Mouse (Mus musculus) cerebellum, adult (tissue): ENCODE data around the gene Sik1.

ENCODE experiments used
- ATAC-seq: cut with Nextera tagmentation; 2 replicates; pipeline ENCODE4 v1.9.2; 2017; ENCODE audit warnings: mild to moderate bottlenecking, moderate library complexity, mixed read lengths; ENCODE audit not compliant: insufficient number of reproducible peaks, low FRiP score, low TSS enrichment

Gene Sik1

DNA sequence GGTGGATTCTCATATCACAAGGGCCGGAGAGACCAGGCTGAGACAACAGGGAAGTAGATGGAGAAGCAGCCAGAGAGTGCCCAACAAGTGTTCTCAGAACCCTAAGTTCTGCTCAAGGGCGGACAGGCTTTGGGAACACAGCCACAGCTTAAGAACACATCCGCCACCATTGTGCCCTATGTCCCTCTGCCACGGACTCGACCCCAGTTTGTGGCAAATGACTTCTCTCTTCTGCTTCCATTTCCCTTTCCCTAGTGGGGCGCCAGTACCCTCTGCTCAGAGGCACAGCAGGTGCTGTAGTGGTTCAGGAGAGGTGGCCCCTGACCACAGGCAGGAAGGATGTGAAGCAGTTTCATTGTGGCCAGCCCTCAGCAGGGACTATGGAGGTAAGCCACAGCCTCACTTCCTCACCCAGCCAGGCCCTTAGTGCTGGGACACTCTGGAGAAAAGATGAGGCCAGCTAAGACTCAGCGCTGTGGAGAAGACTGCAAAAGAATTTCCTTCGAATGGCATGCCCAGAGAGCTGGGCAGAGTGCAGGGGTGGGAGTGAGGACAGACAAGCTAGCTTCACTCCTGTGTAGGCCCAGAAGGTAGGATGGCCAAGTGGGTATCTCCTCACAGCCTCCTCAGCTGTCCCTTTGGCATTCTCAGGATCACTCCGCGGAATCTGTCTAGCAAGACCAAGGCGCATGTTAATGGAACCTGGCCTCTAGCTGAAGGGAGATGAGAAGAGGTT, 19.9 kb downstream of the Sik1 start:
- ATAC-seq: no peak

DNA sequence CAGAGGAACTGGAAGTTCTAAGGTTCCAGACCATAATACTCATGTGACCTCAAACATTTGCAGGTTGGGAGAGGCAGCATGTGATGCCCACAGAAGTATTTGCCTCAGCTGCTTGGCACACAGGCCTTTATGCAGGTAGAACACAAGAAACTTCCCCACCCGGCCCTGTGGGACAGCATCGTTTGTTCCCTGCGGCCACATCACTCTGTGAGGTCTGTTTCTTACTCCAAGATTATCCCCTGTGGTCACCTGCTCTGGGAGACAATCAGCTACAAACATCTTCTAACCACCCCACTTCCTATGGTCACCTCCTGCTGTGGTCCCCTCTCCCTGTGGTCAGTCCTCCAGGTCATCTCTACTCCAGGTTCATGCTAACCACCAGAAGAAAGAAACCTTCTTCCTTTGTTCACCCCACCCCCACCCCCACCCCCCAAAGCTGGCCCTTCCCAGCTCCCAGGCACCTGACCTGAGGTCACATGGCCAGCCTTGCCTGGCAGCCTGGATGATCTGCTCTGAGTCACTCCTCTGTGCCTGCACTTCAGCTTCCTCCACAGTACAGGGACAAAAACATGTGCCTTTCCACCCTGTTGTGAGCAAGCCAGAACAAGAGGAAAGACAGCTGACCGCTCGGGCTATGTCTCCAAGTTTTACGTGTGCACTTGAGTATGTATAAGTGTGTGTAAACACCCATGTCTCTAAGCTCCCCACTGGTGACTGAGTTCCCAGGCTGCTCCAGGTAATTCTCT, 21.1 kb downstream of the Sik1 start:
- no peak for ATAC-seq

DNA sequence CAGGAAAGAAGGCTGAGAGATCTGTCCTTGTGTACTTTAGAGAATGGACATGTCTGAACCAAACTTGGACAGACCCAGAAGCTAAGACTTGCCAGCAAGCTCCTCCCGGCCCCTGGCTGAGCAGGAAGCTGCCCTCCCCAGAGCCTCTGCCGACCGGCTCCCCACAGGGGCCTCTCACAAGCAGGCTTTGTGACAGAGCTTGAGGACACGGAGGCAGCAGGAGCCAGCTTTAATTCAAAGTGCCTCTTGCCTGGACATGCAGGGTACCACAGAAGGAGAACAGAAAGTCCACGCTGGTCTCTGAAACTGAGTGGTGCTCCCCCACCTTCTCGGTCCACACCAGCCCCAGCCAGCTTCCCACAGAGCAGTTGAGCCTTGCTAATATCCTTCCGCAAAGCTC, 21.9 kb downstream of the Sik1 start:
- no peak for ATAC-seq

DNA sequence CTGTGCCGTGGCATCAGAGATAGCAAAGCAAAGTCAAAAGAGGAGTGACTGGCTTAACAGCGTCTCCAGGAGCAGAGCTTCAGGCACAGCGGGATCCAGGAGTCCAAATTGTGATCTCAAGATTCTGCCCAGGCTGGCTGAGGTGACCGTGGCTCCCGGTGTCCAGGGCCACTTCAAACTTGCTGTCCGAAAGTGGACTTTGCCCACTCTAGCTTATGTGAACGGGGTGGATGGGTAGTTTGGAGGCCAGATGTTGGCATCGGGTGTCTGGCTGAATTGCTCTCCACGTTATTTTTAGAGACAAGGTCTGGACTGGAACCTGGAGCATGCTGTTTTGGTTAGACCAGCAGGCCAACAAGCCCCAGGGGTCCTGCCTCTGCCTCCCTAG, 23.0 kb downstream of the Sik1 start:
- ATAC-seq: no peak

DNA sequence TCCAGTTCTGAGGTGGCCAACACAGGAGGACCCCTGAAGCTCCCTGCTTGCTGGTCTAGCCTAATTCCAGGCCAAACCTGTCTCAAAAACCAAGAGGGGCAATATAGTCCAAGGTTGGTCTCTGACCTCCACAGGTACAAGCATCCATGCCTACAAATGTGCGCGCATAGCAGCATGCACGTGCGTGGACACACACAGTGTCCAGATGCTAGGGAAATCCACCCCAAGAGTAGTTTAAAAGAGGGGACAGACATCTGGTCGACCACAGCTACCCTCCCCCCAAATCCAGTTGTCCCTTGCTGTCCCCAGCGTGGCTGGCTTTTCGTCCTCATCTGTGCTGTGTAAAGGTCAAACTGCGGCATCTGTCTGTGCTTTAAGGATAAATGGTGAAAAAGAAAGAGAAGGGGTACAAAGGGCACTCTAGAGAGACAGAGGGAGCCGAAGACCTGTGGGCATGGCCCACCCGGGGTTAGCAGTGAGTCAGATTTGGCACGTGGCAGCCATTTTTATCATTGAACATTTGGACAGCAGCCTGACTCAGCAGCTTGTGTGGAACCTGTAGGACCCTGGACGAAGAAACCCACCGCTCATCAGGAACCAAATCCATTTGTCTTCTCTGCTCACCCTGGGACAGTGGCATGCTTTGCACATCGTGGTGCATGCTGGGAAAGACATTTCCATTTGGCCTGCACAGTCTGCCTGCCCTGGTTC, 23.6 kb downstream of the Sik1 start:
- ATAC-seq: no peak

DNA sequence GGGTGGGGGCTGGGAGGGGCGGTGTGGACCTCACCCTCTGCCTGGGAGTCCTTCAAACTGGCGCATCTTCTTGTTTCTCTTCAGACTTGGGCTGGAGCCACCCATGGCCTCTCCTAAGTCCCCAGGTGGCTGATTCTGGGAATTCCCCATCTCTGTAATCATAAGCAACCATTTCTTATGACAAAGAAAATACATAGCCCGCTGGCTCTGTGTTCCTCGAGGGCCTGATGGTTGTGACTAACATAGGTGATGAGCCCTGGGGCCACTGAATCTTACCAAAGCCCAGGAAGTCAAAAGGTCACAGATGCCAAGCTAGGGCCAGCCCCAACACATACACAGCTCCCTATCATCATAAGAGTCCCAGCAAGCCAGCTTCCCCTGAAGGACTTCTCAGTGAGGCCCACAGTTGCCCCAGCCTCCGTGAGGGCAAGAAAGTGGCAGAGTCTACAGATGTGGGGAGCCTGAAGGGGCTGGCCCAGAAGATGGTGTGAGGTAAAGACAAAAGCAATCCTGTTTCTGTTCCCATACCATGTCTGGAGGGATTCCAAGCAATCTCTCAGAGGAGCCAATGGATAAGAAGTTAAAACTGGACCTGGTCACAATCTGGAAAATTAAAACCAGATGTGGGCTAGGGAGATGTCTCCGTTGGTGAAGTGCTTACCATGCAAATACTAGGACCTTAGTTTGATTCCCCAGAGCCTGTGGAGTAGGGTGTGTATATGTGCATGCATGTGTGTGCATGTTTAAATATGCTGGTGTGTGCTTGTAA, 24.3 kb downstream of the Sik1 start:
- no peak for ATAC-seq

DNA sequence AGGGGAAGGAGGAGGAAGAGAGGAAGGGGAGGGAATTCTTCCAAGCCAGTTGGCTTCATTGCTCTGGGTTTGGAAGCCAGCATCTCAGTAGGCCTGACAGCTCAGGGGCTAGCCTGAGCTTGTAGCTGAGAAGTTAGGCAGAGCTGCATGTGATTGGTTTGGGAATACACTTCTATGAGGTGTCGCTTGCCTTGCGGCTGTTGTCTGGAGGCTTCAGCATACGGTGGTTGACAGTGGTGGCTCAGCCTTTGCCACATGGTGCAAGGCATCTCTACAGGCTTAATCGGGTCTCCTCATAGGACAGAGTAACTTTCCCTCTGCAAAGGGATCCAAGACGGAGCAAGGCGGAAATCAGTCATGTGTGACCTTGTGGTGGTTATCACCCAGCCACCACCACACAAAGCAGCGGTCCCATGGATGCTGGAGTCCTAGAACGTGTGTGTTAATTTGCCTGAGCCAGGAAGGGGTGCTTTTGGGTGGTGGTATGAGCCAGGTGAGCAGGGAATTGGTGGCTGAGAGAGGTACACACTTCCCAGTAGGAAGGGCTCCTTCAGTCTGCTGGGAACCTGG, 25.0 kb downstream of the Sik1 start:
- no peak for ATAC-seq

DNA sequence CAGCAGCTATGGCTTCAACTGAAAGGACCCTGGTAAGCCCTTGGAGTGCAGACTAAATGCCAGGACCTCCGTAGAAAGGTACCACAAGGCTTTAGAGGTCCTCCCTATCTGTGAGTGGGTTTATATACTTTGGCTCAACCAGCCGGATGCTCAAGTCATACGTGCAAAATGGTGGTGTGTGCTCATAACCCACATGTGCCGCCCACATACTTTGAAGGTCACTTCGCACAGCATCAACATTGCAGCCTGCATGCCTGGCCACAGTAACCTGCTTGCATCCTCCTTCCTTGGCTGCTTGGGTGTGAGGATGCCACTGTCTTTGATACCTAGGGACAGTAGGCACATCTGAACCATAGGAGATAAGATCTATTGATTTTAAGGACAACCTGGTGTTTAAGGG, 26.7 kb downstream of the Sik1 start:
- ATAC-seq: no peak

DNA sequence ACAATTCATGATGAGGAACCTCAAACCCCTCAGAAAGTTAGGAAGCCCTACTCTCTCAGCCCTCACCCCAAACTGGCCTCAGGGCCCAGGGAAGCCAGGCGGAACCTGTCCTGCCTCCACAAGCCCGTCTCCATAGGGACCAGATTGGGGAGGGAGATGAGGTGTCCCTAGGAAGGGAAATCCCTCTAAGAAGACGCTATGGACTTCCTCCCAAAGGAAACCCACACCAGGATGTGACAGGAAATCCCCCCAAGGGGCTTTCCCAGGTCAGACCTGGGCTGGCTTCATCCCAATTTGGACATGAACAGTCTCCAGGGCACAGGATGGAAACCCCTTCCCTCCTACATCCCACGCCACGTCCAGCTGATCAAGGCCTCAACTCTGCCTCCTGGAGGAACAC, 27.5 kb downstream of the Sik1 start:
- ATAC-seq: no peak

DNA sequence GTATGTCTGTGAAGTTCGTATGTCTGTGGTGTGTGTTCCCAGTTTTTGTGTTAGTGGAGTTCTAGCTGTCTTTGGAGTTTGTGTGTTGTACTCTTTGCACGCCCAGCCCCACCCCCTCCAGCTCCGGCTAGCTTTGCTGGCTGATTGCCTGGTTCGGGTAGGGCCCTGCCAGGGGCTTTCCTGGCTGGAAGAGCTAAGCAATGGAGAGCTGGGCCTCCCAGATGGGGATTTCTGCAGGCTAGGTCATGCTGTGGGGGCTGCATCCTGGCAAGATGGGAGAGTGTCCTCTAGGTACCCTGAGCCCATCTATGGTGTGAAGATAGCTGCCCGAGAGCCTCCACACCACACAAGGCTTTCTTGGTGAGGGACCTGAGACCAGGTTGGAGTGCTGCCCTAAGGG, 28.4 kb downstream of the Sik1 start:
- ATAC-seq: no peak

DNA sequence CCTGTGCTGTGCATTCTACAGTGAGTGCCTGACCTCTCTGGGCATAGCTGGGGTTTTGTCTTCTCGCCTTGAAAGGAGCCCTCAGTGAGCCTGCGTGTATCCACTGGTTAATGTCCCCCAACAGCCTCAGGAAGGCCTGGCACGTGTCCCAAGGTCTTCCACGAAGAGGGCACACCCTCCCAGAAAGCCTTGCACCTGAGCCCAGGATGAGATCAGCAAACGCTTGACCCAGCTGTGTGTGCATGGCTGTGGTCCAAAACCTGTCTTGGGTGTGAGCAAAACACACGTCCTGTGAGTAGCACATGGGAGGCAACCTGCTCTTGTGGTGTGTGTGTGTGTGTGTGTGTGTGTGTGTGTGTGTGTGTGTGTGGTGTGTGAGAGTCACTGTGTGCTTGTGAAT, 28.9 kb downstream of the Sik1 start:
- ATAC-seq: no peak

DNA sequence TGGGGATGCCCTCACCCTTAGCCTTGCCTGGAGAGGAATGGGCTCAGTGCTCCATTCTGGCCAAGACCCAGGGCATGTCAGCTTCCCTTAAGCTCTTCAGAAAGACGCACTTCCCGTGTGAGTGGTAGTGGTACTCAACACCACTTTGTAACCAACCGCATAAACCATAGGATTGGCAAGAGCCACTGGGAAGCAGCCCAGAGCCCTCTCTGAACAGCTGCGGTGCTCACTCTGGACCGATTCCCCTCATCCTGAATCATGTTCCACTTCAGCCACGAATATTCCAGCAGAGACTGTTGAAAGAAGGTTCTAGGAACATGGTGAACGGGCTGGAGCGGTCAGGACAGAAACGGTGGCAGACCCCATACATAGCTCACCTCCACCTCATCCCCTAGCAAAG, 29.9 kb downstream of the Sik1 start:
- no peak for ATAC-seq

DNA sequence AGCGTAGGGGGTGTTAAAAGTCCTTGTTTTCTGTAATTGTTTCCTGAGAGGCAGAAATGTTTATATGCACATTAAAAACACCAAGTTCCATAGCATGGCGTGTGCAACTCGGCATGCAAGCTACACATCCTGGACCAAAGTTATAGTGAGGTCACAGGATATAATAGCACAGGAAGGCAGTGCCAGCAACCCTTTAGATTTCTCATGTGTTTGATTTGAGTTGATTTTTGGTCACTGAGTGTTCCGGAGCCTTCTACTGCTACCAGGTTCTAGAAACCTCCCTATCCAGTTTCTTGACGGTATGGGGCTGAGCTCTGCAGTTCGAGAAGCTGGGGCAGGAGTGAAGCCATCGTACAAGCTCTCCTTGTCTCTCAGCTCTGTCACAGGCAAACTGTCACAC, 30.8 kb downstream of the Sik1 start:
- no peak for ATAC-seq

DNA sequence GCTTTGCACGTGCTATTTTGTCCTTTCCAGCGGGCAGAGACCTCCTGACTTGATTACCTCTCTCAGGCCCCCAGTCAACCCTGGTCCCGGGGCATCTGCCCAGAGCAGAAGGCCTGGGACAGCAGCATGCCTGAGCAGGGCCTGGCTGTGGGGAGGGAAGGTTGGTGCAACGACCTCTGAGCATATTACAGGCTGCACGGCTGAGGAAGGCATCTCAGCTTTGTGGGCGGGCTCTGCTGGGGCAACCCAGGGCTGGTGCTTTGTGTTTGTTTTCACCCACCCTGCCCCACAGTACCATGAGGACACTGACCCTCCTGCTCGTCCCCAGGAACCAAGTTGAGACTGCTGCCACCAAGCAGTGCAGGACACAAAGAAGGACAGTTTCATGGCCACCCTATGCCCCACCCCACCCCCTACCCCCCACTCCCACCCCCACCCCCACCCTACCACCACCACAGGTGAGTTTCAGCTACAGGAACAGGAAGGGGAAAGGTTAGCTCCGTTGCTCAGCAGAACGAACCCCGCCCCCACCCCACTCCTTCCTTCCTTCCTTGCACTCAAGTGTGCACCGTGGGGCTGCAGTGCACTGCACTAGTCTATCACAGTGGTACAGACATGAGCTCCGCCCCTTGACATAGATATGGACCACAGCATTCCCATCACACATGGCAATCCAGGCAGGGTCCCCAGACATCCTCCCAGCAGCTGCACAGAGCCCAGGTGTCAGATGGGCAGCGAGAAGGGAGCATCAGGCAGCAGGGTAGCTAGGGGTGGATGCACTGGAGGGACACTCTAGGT, 34.3 kb downstream of the Sik1 start:
- ATAC-seq: no peak

DNA sequence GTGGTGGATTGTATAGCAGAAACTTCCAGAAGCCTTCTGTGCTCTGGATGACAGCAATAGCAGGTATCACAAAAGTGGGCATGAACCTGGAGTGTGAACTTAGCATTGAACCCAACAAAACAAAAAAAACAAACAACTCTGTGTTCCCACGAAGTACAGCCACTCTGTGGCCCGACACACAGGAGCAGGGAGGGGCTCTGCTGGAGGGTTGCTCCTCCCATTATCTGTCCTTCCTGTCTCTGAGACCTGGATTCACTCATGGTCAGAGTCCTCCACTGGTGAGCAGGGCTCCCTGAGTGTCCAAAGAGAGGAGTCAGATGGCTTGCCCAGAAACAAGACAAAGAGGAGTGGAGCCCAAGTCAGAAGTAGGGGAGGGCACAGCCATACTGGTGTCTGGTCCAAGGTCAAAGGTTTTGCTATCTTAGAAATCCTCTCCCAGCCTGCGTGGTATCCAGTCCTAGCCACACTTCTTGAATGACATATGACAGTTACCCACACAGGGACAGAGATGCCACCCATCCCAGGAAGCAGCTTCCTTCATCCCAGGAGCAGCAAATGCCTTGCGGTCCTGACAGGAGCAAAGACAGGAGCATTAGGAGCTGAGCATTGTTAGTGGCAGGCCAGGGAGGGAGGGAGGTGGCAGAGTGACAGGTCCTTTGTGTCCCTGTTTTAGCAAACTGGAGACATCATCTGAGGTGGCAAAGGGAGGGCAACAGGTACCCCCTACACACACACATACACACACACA, 35.3 kb downstream of the Sik1 start:
- no peak for ATAC-seq

DNA sequence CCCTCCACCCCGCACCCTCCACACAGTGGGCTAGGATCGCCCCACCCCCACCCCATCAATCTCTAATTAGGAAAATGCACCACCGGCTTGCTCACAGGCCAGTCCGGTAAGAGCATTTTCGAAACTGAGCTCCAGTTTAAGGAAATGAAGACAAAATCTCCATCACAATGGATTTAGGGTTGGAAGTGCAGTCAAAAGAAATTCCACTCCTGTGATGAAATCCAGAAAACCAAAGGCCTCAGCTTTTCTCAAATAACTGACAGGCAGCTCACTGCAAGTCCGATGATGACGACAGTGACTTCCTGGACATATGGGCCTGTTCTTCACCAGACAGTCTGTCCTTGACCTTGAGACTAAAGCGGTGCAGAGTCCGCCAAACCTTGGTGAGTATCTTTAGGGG, 36.2 kb downstream of the Sik1 start:
- ATAC-seq: no peak

DNA sequence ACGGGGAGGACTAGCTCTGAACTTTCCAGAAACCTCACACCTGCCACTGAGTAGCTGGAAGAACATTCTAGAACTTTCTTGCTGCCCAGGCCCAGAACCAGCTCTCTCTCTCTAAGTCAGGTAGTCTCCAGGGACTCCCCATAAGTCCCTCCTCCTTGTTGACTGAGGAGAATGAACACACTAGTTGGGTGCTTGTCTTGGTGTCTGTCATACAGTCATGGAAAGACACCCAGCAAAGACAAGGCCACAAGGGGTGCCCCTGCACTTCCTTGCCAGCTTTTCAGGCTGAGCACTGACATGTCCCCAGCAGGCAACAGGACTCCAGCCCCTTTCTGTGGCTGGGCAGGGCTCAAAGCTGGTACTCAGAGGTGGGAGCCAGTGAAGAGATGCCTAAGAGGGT, 37.8 kb downstream of the Sik1 start:
- no peak for ATAC-seq

DNA sequence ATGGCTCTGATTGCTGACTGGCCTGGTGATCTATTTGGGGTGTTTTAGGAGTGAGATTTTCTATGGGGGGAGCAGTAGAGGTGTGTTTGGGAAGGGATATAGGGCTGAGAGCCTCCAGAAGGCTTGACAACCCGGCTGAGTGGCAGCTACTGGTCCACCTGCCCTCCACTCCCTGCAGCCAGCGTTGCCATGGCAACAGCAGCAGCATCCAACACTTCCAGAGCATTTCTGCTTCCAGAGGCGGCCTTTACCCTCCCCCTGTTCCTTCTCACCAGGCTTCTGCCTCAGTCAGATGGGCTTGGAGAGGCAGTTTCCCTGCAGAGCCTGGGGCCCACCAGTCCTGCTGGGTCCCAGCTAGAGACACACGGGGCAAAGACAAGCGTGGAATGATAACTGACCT, 38.4 kb downstream of the Sik1 start:
- no peak for ATAC-seq

DNA sequence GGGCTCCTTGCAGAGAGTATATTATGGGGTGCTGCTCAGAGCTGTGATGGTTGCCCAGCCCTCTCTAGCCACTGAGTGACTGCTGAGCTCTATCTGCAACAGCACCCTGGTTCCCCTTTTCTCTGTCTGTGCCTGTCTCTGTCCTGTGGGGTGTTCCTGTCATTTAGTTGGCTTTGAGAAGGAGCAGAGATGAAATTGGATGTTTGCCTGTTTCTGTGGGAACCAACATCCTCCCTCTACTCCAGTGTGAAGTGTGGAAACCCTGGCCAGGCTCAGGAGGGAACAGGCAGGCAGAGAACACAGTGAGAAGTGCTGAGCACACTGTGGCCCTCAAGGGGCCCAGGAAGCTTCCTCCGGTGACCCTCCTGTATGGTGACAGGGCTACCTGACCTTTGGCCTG, 40.8 kb downstream of the Sik1 start:
- no peak for ATAC-seq
